Mouse (Mus musculus) hindbrain, embryonic 10.5 days (tissue): ENCODE results near the gene Gabpb2. TPM values are rescaled to one million over a fixed set of nuclear protein-coding genes. Genes with fewer than 3 reads are reported as not detected.

Experiments used
- DNase-seq: peaks from one replicate; pipeline ENCODE4 v3.0.0-alpha.2; 2017; ENCODE audit warnings: low spot score
- H3K27ac ChIP-seq: fragments of 300-500 bp; sonication (generic); 2 replicates; pipeline ENCODE4 v1.5.1; 2016; ENCODE audit warnings: mild to moderate bottlenecking, moderate library complexity
- H3K27me3 ChIP-seq: fragments of 300-500 bp; sonication (generic); 2 replicates; pipeline ENCODE4 v1.6.1; 2016; ENCODE audit warnings: mild to moderate bottlenecking; ENCODE audit not compliant: poor library complexity, insufficient read depth, severe bottlenecking
- H3K36me3 ChIP-seq: fragments of 300-500 bp; sonication (generic); 2 replicates; pipeline ENCODE4 v1.6.1; 2016; ENCODE audit warnings: mild to moderate bottlenecking, moderate library complexity
- H3K4me1 ChIP-seq: fragments of 300-500 bp; sonication (generic); replicated peaks from 2 replicates; pipeline ENCODE4 v1.6.1; 2016; ENCODE audit warnings: mild to moderate bottlenecking
- H3K4me3 ChIP-seq: fragments of 300-500 bp; sonication (generic); 2 replicates; pipeline ENCODE4 v1.5.1; 2016; ENCODE audit warnings: mild to moderate bottlenecking, moderate library complexity
- H3K9me3 ChIP-seq: fragments of 300-500 bp; sonication (generic); 2 replicates; pipeline ENCODE4 v1.6.1; 2016; ENCODE audit warnings: mild to moderate bottlenecking, moderate library complexity
- WGBS: fragments of 180-500 bp; shearing (Covaris S2); methylation state at CpG from one replicate; pipeline ENCODE4 v1.1.7; 2016; 5-methylcytosine and 5-hydroxymethylcytosine counted together
- polyA plus RNA-seq: library from polyadenylated mRNA; unstranded; fragments of >200 nt; fragmentation: Nextera tagmentation; extraction: Ambion mirVana; gene quantifications from 2 replicates; pipeline ENCODE4 v1.2.1, GENCODE M21; 2016

Gene Gabpb2
- polyA plus RNA-seq, 1 experiment from 2014 or later: 7.9 TPM

DNA sequence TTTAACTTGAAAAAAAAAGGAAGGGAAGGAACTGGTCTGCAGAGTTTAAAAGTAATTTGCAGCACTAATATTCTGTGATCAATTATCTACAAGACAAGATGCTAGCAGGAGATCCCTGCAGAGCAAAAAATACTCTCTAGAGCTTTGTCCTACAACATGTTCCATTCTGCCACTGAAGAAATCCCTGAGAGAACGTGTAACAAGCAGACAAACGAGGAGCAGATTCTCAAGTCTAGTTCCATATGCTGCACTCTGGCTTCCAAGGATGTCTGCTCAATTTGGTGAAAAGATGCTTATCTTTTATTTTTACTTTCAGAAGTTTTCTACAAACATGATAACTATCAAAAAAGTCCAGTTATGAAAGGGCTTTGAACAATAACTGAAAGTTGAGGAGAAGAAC is 17.2 kb downstream of the Gabpb2 start:
- Histone ChIP-seq H3K4me3 (no peak overlapping the region), H3K9me3 (no peaks in the 10 kb centered on the region), H3K27me3 (no peaks in the 10 kb centered on the region), H3K27ac (no peak overlapping the region), H3K36me3 (peaks cover 96% of the 10 kb centered on the region), H3K4me1 (no peaks in the 10 kb centered on the region)
- DNase-seq: no peak
- 86% methylated on average over 2 of the region's 2 CpGs for WGBS

GRCm38 (mm10) chr3:95200132-95200531 is 17.6 kb downstream of the Gabpb2 start:
- DNase-seq: no peak
- Histone ChIP-seq H3K36me3 (peaks cover 96% of the 10 kb centered on the region), H3K4me3 (no peak overlapping the region), H3K9me3 (no peaks in the 10 kb centered on the region), H3K27me3 (no peaks in the 10 kb centered on the region), H3K4me1 (no peaks in the 10 kb centered on the region), H3K27ac (no peak overlapping the region)
- WGBS: 86% methylated on average over 7 of the region's 7 CpGs

GRCm38 (mm10) chr3:95199101-95199500 is 18.6 kb downstream of the Gabpb2 start:
- WGBS: 80% methylated on average over 1 of the region's 1 CpGs
- Histone ChIP-seq H3K27me3 (no peaks in the 10 kb centered on the region), H3K27ac (no peak overlapping the region), H3K36me3 (peaks cover 96% of the 10 kb centered on the region), H3K4me1 (no peaks in the 10 kb centered on the region), H3K9me3 (no peaks in the 10 kb centered on the region), H3K4me3 (no peak overlapping the region)
- no peak for DNase-seq

- DNase-seq: no peak
- Histone ChIP-seq H3K27me3 (no peaks in the 10 kb centered on the region), H3K27ac (no peak overlapping the region), H3K36me3 (peaks cover 90% of the 10 kb centered on the region), H3K4me1 (no peaks in the 10 kb centered on the region), H3K4me3 (no peak overlapping the region), H3K9me3 (no peaks in the 10 kb centered on the region)
- WGBS: 92% methylated on average over 2 of the region's 2 CpGs
Observed at GRCm38 (mm10) chr3:95195772-95196171, 21.9 kb downstream of the Gabpb2 start.

DNA sequence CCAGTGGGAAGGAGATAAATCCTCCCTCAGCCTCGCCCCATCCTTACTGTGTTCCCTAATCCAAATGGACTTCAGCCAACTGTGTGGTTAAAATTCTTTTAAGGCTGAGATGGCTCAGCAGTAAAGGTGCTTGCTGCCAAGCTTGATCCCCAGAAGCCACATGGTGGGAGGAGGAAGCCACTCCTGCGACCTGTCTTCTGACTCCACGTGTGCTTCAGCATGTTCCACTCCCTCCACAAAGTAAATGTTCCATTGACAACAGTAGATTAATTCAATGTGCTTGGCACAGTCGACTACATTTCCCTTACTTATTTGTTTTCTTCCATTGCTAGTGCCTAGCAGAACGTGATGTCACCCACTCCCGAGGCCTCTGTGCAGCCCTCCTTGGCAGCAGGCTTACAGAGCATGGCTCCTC is 23.0 kb downstream of the Gabpb2 start:
- no peak for DNase-seq
- Histone ChIP-seq H3K27me3 (no peaks in the 10 kb centered on the region), H3K4me1 (no peaks in the 10 kb centered on the region), H3K4me3 (no peak overlapping the region), H3K36me3 (peaks cover 92% of the 10 kb centered on the region), H3K27ac (no peak overlapping the region), H3K9me3 (no peaks in the 10 kb centered on the region)
- 91% methylated on average over 6 of the region's 6 CpGs for WGBS

- Histone ChIP-seq H3K27me3 (no peaks in the 10 kb centered on the region), H3K36me3 (peaks cover 92% of the 10 kb centered on the region), H3K9me3 (no peaks in the 10 kb centered on the region), H3K4me3 (no peak overlapping the region), H3K27ac (no peak overlapping the region), H3K4me1 (no peaks in the 10 kb centered on the region)
- DNase-seq: no peak
- WGBS: 90% methylated on average over 6 of the region's 6 CpGs
Observed at GRCm38 (mm10) chr3:95186888-95187287, 30.8 kb downstream of the Gabpb2 start.

DNA sequence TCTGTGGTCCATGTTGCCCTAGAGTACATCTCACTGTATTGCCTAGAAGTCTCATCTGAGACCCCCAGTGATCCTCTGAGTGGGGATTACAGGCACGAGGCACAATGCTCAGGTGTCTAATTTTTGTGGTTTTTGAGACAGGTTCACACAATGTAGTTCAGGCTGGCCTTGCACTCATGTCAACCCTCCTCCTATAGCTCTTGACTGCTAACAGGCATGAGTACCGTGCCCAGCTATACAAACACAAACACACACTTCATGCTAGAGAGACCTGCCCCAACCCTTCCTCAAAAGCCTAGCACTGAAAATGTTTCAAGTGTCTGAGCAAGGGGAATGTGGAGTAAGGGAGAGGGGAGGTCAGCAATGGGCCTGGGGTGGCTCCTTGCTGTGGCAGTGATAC is 31.6 kb downstream of the Gabpb2 start:
- no peaks in the 10 kb centered on the region for H3K4me1 ChIP-seq
- 86% methylated on average over 2 of the region's 2 CpGs for WGBS
- no peaks in the 10 kb centered on the region for H3K27me3 ChIP-seq
- no peak for DNase-seq
- H3K27ac ChIP-seq: no peak overlapping the region
- no peak overlapping the region for H3K4me3 ChIP-seq
- peaks cover 93% of the 10 kb centered on the region for H3K36me3 ChIP-seq
- H3K9me3 ChIP-seq: no peaks in the 10 kb centered on the region

DNA sequence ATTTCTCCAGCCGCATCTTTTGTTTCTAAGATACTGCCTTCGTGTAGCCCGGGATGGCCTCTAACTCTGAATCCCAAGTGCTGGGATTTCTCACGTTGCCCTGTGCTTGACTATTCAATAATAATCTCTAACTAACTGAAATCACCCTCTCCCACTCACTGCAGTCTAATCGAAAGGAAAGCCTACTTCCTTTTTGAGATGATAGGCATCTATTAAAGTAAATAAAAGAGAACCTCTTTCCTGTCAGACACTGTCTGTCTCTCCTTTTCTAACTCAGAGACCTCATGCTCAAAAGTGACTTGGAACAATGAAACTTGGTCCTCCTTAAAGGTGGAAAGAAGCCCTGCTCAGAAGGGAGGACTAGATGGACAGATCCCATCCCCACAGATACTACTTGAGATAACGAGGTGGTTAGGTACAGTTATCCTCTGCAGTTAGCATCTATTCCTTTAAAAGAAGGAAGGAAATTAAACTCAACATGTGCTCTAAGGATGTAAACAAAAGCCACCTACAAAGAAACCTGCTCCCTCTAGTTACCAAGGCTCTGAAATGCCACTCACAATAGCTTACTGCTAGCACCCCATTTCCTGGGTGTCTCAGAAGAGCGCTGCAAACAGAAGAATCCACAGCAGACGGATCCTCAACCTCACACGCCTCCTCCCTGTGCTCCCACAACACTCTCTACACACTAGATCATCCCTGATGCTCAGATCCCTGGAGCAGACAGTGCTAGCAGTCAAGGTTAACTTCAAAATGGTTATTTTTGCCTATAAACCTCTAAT is 32.7 kb downstream of the Gabpb2 start:
- H3K4me3 ChIP-seq: no peak overlapping the region
- no peaks in the 10 kb centered on the region for H3K4me1 ChIP-seq
- H3K36me3 ChIP-seq: peaks cover 84% of the 10 kb centered on the region
- WGBS: 91% methylated on average over 9 of the region's 9 CpGs
- no peak for DNase-seq
- H3K27me3 ChIP-seq: no peaks in the 10 kb centered on the region
- H3K27ac ChIP-seq: no peak overlapping the region
- H3K9me3 ChIP-seq: no peaks in the 10 kb centered on the region

GRCm38 (mm10) chr3:95181841-95182240 is 35.9 kb downstream of the Gabpb2 start:
- Histone ChIP-seq H3K9me3 (no peaks in the 10 kb centered on the region), H3K36me3 (peaks cover 53% of the 10 kb centered on the region), H3K27ac (no peak overlapping the region), H3K4me1 (no peaks in the 10 kb centered on the region), H3K4me3 (no peak overlapping the region), H3K27me3 (no peaks in the 10 kb centered on the region)
- DNase-seq: no peak
- WGBS: 80% methylated on average over 1 of the region's 1 CpGs

GRCm38 (mm10) chr3:95179890-95180289 is 37.8 kb downstream of the Gabpb2 start:
- no peaks in the 10 kb centered on the region for H3K9me3 ChIP-seq
- H3K4me3 ChIP-seq: no peak overlapping the region
- no peaks in the 10 kb centered on the region for H3K4me1 ChIP-seq
- peaks cover 33% of the 10 kb centered on the region for H3K36me3 ChIP-seq
- WGBS: 77% methylated on average over 3 of the region's 3 CpGs
- H3K27ac ChIP-seq: no peak overlapping the region
- peaks cover 7% of the 10 kb centered on the region for H3K27me3 ChIP-seq
- no peak for DNase-seq

DNA sequence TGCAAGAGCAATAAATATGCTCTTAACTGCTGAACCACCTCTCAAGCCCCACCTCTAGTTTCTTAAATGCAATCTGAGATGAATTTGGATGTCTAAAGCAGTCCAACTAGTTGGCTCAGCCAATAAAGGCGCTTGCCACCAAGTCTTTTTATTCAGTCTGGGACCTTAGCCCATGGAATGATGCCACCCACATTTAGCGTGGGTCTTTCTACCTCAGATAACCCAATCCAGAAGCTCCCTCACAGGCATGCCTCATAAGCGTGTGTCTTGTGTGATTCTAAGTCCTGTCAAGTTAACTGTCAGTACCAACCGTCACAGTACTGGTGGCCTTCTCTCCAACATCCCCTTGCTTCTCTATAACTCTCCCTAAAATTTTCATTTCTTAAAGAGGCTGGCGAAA is 38.8 kb downstream of the Gabpb2 start:
- Histone ChIP-seq H3K36me3 (peaks cover 24% of the 10 kb centered on the region), H3K9me3 (no peaks in the 10 kb centered on the region), H3K4me3 (no peak overlapping the region), H3K27ac (no peak overlapping the region), H3K4me1 (peaks cover 3% of the 10 kb centered on the region), H3K27me3 (peaks cover 15% of the 10 kb centered on the region)
- no peak for DNase-seq
- 87% methylated on average over 5 of the region's 5 CpGs for WGBS

GRCm38 (mm10) chr3:95177583-95177982 is 40.1 kb downstream of the Gabpb2 start:
- Histone ChIP-seq H3K9me3 (no peaks in the 10 kb centered on the region), H3K4me1 (peaks cover 16% of the 10 kb centered on the region), H3K27me3 (peaks cover 28% of the 10 kb centered on the region), H3K27ac (no peak overlapping the region), H3K36me3 (peaks cover 21% of the 10 kb centered on the region), H3K4me3 (no peak overlapping the region)
- no peak for DNase-seq
- 84% methylated on average over 6 of the region's 6 CpGs for WGBS

GRCm38 (mm10) chr3:95176500-95176899 is 41.2 kb downstream of the Gabpb2 start:
- no peak for DNase-seq
- Histone ChIP-seq H3K36me3 (peaks cover 28% of the 10 kb centered on the region), H3K4me3 (no peak overlapping the region), H3K4me1 (peaks cover 21% of the 10 kb centered on the region), H3K27ac (no peak overlapping the region), H3K27me3 (peaks cover 39% of the 10 kb centered on the region), H3K9me3 (no peaks in the 10 kb centered on the region)
- WGBS: 65% methylated on average over 3 of the region's 3 CpGs
